Mouse (Mus musculus) myocyte (in vitro differentiated cells): ENCODE measurements around the gene Slc22a16.

Source experiments
- CEBPB ChIP-seq: IDR thresholded peaks from 2 replicates; pipeline ENCODE4 v1.6.1; 2011; ENCODE audit warnings: mild to moderate bottlenecking, moderate library complexity; ENCODE audit not compliant: poor library complexity, insufficient read depth, severe bottlenecking
- E2F4 ChIP-seq: IDR thresholded peaks from one replicate; pipeline ENCODE4 v1.6.1; 2011; ENCODE audit warnings: mild to moderate bottlenecking, control low read depth, moderate library complexity; ENCODE audit not compliant: insufficient read depth
- MAX ChIP-seq: IDR thresholded peaks from one replicate; pipeline ENCODE4 v1.6.1; 2011; ENCODE audit warnings: low read depth, mild to moderate bottlenecking, control low read depth
- MYOD1 ChIP-seq, 3 experiments: IDR thresholded peaks; one replicate each; pipeline ENCODE4 v1.6.1; 2011; ENCODE audit warnings: control low read depth in 2 of 3, low read depth in 2 of 3, mild to moderate bottlenecking in 2 of 3, moderate library complexity in 1 of 3; ENCODE audit not compliant: insufficient read length in 2 of 3, control insufficient read depth in 1 of 3
- MYOG ChIP-seq, 3 experiments: IDR thresholded peaks; one replicate each; pipeline ENCODE4 v1.6.1; 2011; ENCODE audit warnings: control low read depth in 2 of 3, low read depth in 2 of 3, mild to moderate bottlenecking in 2 of 3; ENCODE audit not compliant: insufficient read length in 2 of 3, control insufficient read depth in 1 of 3, insufficient read depth in 1 of 3
- POLR2A ChIP-seq: IDR thresholded peaks from one replicate; pipeline ENCODE4 v1.6.1; 2011; ENCODE audit warnings: low read depth, mild to moderate bottlenecking, control low read depth, moderate library complexity; ENCODE audit not compliant: insufficient read length
- POLR2AphosphoS2 ChIP-seq: IDR thresholded peaks from one replicate; pipeline ENCODE4 v1.6.1; 2011; ENCODE audit warnings: low read depth, control low read depth; ENCODE audit not compliant: insufficient read length
- TCF12 ChIP-seq: IDR thresholded peaks from one replicate; pipeline ENCODE4 v1.6.1; 2011; ENCODE audit warnings: mild to moderate bottlenecking, control low read depth; ENCODE audit not compliant: poor library complexity, insufficient read depth, severe bottlenecking
- TCF3 ChIP-seq: IDR thresholded peaks from one replicate; pipeline ENCODE4 v1.6.1; 2011; ENCODE audit warnings: low read depth, control low read depth; ENCODE audit not compliant: insufficient read length
- USF1 ChIP-seq: IDR thresholded peaks from one replicate; pipeline ENCODE4 v1.6.1; 2011; ENCODE audit warnings: low read depth, mild to moderate bottlenecking, control low read depth, moderate library complexity

DNA sequence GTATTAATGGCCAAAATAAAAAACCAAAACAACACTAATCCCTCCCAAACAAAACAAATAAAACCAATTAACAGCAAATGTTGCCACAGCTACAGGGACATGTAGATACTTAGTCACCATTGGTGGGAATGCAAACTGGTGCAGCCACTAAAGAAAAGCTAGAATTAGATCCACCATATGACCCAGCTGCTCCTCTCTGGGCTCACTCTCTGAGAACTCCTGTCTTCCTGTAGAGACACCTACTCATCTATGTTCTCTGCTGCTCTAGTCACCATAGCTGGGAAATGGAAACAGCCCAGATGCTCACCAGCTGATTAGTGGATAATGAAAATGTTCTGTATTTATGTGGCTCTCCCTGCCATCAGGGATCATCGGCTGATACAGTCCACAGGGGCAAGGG, 49.6 kb downstream of the Slc22a16 start:
- TF ChIP-seq E2F4 (no peak), MAX (no peak), POLR2A (no peak), TCF12 (no peak), CEBPB (no peak), MYOG (IDR thresholded peaks at IDR 0.05; ENCODE audit: control insufficient read depth in 1 of 3, insufficient read depth in 1 of 3, insufficient read length in 2 of 3, low read depth in 2 of 3) (no peak), POLR2AphosphoS2 (no peak), TCF3 (no peak), MYOD1 (IDR thresholded peaks at IDR 0.05; ENCODE audit: control insufficient read depth in 1 of 3, insufficient read length in 2 of 3, low read depth in 2 of 3) (no peak), USF1 (no peak)
